Mouse (Mus musculus): ENCODE measurements around the gene 4933417A18Rik.

DNA sequence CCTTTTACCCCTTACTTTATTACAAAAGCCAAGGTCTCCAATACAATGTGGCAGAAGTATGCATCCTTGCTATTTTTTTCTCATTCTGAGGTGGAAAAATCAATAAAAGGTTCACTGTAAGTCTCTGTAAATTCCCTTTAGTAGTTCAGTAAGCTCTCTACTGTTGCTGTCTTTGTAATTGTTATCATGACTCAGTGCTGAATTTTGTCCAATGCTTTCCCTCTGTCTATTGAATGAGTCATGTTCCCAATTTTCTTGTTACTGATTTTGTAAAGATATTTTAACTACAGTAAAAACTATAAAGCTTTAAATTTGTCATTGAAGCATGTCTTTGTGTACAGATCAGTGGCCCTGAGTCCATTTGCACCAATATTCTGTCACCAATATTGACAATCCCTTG lies 18.2 kb downstream of the 4933417A18Rik start:
- TF ChIP-seq CTCF (IDR thresholded peaks at IDR 0.05; ENCODE audit: low read depth, low read length), result no peak
- TF ChIP-seq POLR2A (IDR thresholded peaks at IDR 0.05; ENCODE audit: extremely low read depth, insufficient read depth, low read length), result no peak

All from liver, adult 2 months (tissue).